In genomic region chr3:51364703-51365516, GRCm38 (mm10) we compare ENCODE assay signal across 8 mouse cellular contexts. TPM values are rescaled to one million over a fixed set of nuclear protein-coding genes. Genes with fewer than 3 reads are reported as not detected.
DNase-seq lines count a peak whose midpoint lies in the region; ATAC-seq lines count a peak whose summit lies in the region.

No protein-coding gene starts in this region.

- peak overlapping the region; percentile 53 for H3K4me3 ChIP-seq in intestine, embryonic 16.5 days (ENCODE audit: low read length)

- WGBS in intestine, embryonic 16.5 days: 9% methylated on average over 31 of the region's 31 CpGs

- peak overlapping the region; percentile 57 for H3K9ac ChIP-seq in intestine, embryonic 16.5 days (ENCODE audit: low read depth, low read length)

- H3K4me1 ChIP-seq in intestine, embryonic 16.5 days (ENCODE audit: control insufficient read depth, insufficient read depth, low read length): 0 out of 2 replicates have a peak, but pooled peaks cover 6% of the 10 kb centered on the region

- no peaks in the 10 kb centered on the region for H3K9me3 ChIP-seq in intestine, embryonic 16.5 days (ENCODE audit: control insufficient read depth, low read length)

- ATAC-seq in intestine, embryonic 16.5 days: peak; percentile 88
- peak; percentile 92 for ATAC-seq in megakaryocyte-erythroid progenitor cell, adult 5-6 weeks (replicated peaks; ENCODE audit: low FRiP score, low TSS enrichment, poor library complexity, severe bottlenecking)

- intact Hi-C loops in gastrocnemius, postnatal 36 days (cut with DNase I): loop anchor here (1.0 kb wide), 1 partner anchor 131 kb away; no protein-coding TSS in a partner anchor
- intact Hi-C loops in left cerebral cortex, postnatal 25 days (cut with DNase I): loop anchor here (1.0 to 2.0 kb wide), 3 partner anchors 76 to 134 kb away; no protein-coding TSS in a partner anchor

- DNase-seq in adrenal gland, postnatal 10 days: peak; percentile 80
- peak; percentile 84 for DNase-seq in embryo, embryonic 9.5 days (ENCODE audit: extremely low spot score)
- peak; percentile 58 to 70 for DNase-seq in gastrocnemius, postnatal 36 days
- peak; percentile 81 to 97 for DNase-seq in left cerebral cortex, postnatal 25 days (ENCODE audit: low spot score in 2 of 2)
- DNase-seq in right cerebral cortex, postnatal 14 days: peak; percentile 69
- DNase-seq in urinary bladder, postnatal 4 days (ENCODE audit: low spot score in 2 of 2): peak; percentile 71 to 75

- peak overlapping the region; percentile 64 for H3K4me2 ChIP-seq in intestine, embryonic 16.5 days (ENCODE audit: low read depth, low read length)

- no peaks in the 10 kb centered on the region for H3K36me3 ChIP-seq in intestine, embryonic 16.5 days (ENCODE audit: control insufficient read depth, insufficient read depth, low read length)

- no peaks in the 10 kb centered on the region for H3K27me3 ChIP-seq in intestine, embryonic 16.5 days (replicated peaks; ENCODE audit: control insufficient read depth, insufficient read depth, low read length)

- H3K27ac ChIP-seq in intestine, embryonic 16.5 days (ENCODE audit: low read length): peak overlapping the region; percentile 50

RNA-seq across cellular contexts. Expression of gene Elf2, which starts 24.4 kb away (rescaled TPM):
- total RNA-seq in adrenal gland, postnatal 10 days (2021): 10 to 100 TPM; 84.3 to 94.5 TPM
- total RNA-seq in gastrocnemius, postnatal 36 days (2021): 10 to 100 TPM; 48.9 to 49.7 TPM
- polyA plus RNA-seq in intestine, embryonic 16.5 days (2015; fragmentation: Nextera tagmentation; extraction: Ambion mirVana): 43.4 and 53.5 TPM in 2 replicates
- 10 to 100 TPM; 35.6 to 36.4 TPM for total RNA-seq in left cerebral cortex, postnatal 25 days (2021)
- total RNA-seq in megakaryocyte-erythroid progenitor cell, adult 5-6 weeks (2014; fragmentation: Nextera tagmentation): 68.1 and 69.2 TPM in 2 replicates
- 117 and 122 TPM in 2 replicates for total RNA-seq in megakaryocyte-erythroid progenitor cell, adult 5-6 weeks (2017)

RNA-seq across cellular contexts. Expression of gene Mgarp, which starts 31.6 kb away (rescaled TPM):
- 100 to 1,000 TPM; 235 to 238 TPM for total RNA-seq in adrenal gland, postnatal 10 days (2021)
- under 1 TPM; 0.20 to 0.27 TPM for total RNA-seq in gastrocnemius, postnatal 36 days (2021)
- 4.0 and 9.6 TPM in 2 replicates for polyA plus RNA-seq in intestine, embryonic 16.5 days (2015; fragmentation: Nextera tagmentation; extraction: Ambion mirVana)
- not detected for total RNA-seq in left cerebral cortex, postnatal 25 days (2021)
- not detected in 2 replicates for total RNA-seq in megakaryocyte-erythroid progenitor cell, adult 5-6 weeks (2014; fragmentation: Nextera tagmentation)
- total RNA-seq in megakaryocyte-erythroid progenitor cell, adult 5-6 weeks (2017): not detected in 2 replicates

RNA-seq across cellular contexts. Expression of gene Ndufc1, which starts 43.9 kb away (rescaled TPM):
- 1,000 to 10,000 TPM in 1 of 2 experiments, 100 to 1,000 TPM in 1; 989 to 1,053 TPM for total RNA-seq in adrenal gland, postnatal 10 days (2021)
- 1,000 to 10,000 TPM; 1,029 to 1,117 TPM for total RNA-seq in gastrocnemius, postnatal 36 days (2021)
- 906 and 911 TPM in 2 replicates for polyA plus RNA-seq in intestine, embryonic 16.5 days (2015; fragmentation: Nextera tagmentation; extraction: Ambion mirVana)
- 100 to 1,000 TPM; 362 to 365 TPM for total RNA-seq in left cerebral cortex, postnatal 25 days (2021)
- 273 and 323 TPM in 2 replicates for total RNA-seq in megakaryocyte-erythroid progenitor cell, adult 5-6 weeks (2014; fragmentation: Nextera tagmentation)
- total RNA-seq in megakaryocyte-erythroid progenitor cell, adult 5-6 weeks (2017): 64.5 and 116 TPM in 2 replicates

RNA-seq across cellular contexts. Expression of gene Naa15, which starts 50.0 kb away (rescaled TPM):
- total RNA-seq in adrenal gland, postnatal 10 days (2021): 10 to 100 TPM; 40.2 to 51.9 TPM
- total RNA-seq in gastrocnemius, postnatal 36 days (2021): 10 to 100 TPM; 41.0 to 41.6 TPM
- 27.3 and 27.9 TPM in 2 replicates for polyA plus RNA-seq in intestine, embryonic 16.5 days (2015; fragmentation: Nextera tagmentation; extraction: Ambion mirVana)
- 10 to 100 TPM; 46.8 to 51.3 TPM for total RNA-seq in left cerebral cortex, postnatal 25 days (2021)
- total RNA-seq in megakaryocyte-erythroid progenitor cell, adult 5-6 weeks (2014; fragmentation: Nextera tagmentation): 116 and 129 TPM in 2 replicates
- 123 and 152 TPM in 2 replicates for total RNA-seq in megakaryocyte-erythroid progenitor cell, adult 5-6 weeks (2017)

Comparison
In these comparisons a context has a peak if more than half of its experiments do, and no peak if none do; other contexts are left out.
1. Peak in every context shown above with its lines: DNase-seq, ATAC-seq, H3K4me3 ChIP-seq and H3K27ac ChIP-seq.
2. RNA of gene Mgarp, which starts 31.6 kb away (total RNA-seq): 235 to 238 TPM in adrenal gland, postnatal 10 days; 0.20 to 0.27 TPM in gastrocnemius, postnatal 36 days, not detected in left cerebral cortex, postnatal 25 days and not detected in megakaryocyte-erythroid progenitor cell, adult 5-6 weeks; every median in the first group is over 100 times any median in the second.